Mouse (Mus musculus) right cerebral cortex, postnatal 36 days (tissue): Measurements from ENCODE around the gene Svop.
A peak's percentile ranks its signal among the peaks of the same experiment; 100 is the strongest.

Source experiments
- DNase-seq, 2 experiments: peaks; one replicate each; pipeline ENCODE4 v3.0.0; 2022; ENCODE audit warnings: low spot score in 2 of 2, mixed read lengths in 1 of 2

Svop gene

GRCm38 (mm10) chr5:114091057-114091807 lies at the start of gene Svop:
Gene Svop (minus strand): TSS chr5:114091570.
- peak; percentile 68 to 76 for DNase-seq

GRCm38 (mm10) chr5:114139175-114139574 lies 47.8 kb upstream of the Svop start:
- peak; percentile 65 to 79 for DNase-seq

- DNase-seq: no peak
Measured at GRCm38 (mm10) chr5:114138277-114139164, 47.2 kb upstream of the Svop start.

GRCm38 (mm10) chr5:114137481-114138276 lies 46.3 kb upstream of the Svop start:
- DNase-seq: no peak

GRCm38 (mm10) chr5:114135516-114135915 lies 44.1 kb upstream of the Svop start:
- DNase-seq: no peak

- DNase-seq: no peak
Measured at GRCm38 (mm10) chr5:114134091-114134534, 42.7 kb upstream of the Svop start.

- no peak for DNase-seq
Measured at GRCm38 (mm10) chr5:114132841-114133240, 41.5 kb upstream of the Svop start.

- no peak for DNase-seq
Measured at GRCm38 (mm10) chr5:114131521-114131840, 40.1 kb upstream of the Svop start.

GRCm38 (mm10) chr5:114130698-114131520 lies 39.5 kb upstream of the Svop start:
- DNase-seq: peak; percentile 88 to 91

GRCm38 (mm10) chr5:114130211-114130605 lies 38.8 kb upstream of the Svop start, which contains the start of gene Ung:
Gene Ung (plus strand): TSS chr5:114130386.
- no peak for DNase-seq

- DNase-seq: no peak
Measured at GRCm38 (mm10) chr5:114129550-114130210, 38.3 kb upstream of the Svop start.

GRCm38 (mm10) chr5:114127374-114128349 lies 36.3 kb upstream of the Svop start, which contains the start of gene Alkbh2:
Gene Alkbh2 (minus strand): TSS chr5:114128218.
- DNase-seq: peak in 1 of 2 experiments; percentile 52

GRCm38 (mm10) chr5:114126499-114127244 lies 35.3 kb upstream of the Svop start:
- DNase-seq: no peak

- no peak for DNase-seq
Measured at GRCm38 (mm10) chr5:114126008-114126407, 34.6 kb upstream of the Svop start.

- peak in 1 of 2 experiments; percentile 35 for DNase-seq
Measured at GRCm38 (mm10) chr5:114119806-114120205, 28.4 kb upstream of the Svop start.

- no peak for DNase-seq
Measured at GRCm38 (mm10) chr5:114116586-114116985, 25.2 kb upstream of the Svop start.

GRCm38 (mm10) chr5:114115030-114115429 lies 23.7 kb upstream of the Svop start:
- no peak for DNase-seq

- DNase-seq: no peak
Measured at GRCm38 (mm10) chr5:114113334-114113733, 22.0 kb upstream of the Svop start.
